Mouse (Mus musculus): ENCODE measurements around the gene Krtcap3.

The Krtcap3 gene

DNA sequence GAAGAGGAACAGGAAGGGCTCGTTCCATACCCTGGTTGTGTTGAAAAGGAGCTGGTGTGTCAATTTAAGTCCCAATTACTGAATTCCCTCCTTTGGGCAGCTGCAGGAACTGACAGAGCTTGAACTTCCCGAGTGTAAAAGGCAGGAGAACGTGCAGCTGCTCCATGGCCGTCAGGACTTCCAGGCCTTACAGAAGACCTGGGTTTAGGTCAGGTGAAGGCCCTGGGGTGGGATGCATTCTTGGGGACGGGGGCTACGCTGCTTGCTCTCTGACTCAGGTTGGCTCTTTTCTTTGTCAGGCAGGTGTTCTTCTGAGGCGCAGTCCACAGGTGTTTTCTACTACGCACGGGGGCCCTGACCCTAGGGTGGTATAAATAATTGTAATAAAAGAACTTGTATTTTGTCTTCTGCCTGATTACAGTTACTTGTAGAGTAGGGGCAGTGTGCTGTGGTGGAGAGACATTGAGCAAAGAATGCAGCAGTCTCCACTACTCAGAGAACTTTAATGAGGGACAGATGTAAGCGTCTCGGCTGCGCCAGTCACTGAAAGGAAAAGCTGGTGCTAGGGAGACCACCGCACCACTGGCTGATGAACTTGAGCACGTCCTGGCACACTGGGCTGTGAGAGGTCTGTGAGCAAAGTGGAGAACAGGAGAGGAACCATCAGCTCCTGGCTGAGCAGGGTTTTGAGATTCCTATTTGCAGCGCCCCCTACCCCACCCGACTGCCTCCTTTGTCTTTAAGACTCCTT lies 1.5 kb downstream of the Krtcap3 start:
- ATAC-seq (ENCODE audit: low TSS enrichment): no peak

DNA sequence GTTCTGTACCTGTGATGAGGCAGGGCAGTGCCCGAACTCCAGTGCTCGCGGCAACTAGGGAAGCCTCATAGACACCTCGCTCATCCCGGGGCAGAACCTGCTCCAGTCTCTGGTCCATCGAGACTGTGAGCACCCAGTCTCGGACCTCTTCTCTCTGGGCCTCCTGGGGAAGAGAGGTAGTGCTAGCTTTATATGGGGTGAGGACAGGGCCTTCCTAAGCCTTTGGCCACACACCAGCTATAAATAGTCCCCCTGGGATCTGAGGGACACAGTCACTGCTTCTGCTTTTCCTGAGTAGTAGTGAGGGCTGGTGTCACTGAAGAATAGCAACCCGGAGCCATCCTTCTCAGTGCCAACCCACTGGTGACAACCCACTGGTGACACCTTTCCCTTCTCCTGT lies 2.3 kb downstream of the Krtcap3 start:
- no peak for ATAC-seq (ENCODE audit: low TSS enrichment)

DNA sequence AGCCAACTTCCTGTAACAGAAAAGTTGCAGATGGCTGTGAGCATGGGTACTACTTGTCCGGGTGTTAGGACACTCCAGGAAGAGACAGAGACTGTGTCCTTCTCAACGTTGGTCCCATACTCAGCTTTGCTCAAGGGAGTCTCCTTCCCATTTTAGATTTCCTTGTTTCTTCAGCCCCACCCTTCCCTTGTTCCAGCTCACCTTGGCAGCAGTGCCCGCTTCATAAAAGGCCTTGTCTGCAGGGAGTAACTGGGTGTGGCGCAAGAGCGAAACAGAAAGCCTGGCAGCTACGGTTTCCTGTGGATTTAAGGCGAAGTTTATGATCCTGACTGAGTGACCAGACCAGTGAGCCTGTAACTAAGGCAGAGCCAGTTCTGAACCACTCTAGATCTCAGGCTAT lies 3.0 kb downstream of the Krtcap3 start:
- no peak for ATAC-seq (ENCODE audit: low TSS enrichment)

DNA sequence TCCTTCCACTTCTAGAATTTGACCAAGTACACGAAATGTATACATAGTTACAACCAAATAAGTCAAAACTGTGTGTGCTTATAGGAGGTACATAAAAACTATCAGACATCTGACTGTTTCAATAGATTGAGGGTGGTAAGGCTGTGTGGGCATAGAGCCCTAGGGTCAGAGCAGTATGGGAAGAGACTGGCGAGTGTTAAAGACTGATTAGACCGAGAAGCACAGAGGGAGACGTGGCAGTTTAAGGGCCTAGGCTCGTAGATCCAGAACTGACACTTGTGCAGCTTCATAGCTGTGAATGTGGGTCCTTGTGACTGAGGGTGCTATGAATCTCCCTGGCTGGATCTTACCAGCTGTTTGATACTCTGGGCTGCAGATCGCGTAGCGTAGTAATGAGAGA lies 3.4 kb downstream of the Krtcap3 start:
- ATAC-seq (ENCODE audit: low TSS enrichment): no peak

DNA sequence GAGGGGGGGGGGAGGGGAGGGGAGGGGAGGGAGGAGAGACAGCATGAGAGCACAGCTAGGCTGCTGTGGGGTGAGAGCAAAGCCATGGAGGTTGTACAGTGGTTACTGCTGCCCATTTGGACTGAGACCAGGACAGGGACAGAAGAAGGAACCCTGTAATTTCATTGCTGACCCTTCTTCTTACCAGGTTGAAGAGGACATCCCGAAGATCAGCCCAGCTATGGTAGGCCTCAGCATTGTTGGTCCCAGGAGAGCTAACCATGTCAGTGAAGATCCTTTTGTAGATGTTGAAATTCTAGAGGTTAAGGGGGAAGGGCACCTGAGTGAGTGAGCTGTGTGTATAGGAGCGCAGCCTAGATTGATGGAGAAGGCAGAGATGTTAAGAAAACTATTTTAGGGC lies 3.9 kb downstream of the Krtcap3 start:
- no peak for ATAC-seq (ENCODE audit: low TSS enrichment)

DNA sequence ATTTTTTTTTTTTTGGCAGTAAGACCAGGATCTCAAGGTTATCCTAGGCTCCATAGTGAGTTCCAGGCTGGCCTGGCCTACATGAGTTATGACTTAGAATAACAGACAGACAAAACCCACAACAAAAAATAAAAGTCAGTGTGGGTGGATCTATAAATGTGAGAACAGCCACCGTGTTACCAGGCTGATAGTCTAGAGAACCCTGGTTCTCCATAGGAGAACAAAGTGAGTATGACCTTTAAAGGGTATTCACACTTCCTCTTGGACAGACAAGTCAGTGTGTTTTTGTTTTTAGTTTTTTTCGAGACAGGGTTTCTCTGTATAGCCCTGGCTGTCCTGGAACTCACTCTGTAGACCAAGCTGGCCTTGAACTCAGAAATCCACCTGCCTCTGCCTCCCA lies 4.5 kb downstream of the Krtcap3 start:
- ATAC-seq (ENCODE audit: low TSS enrichment): no peak

DNA sequence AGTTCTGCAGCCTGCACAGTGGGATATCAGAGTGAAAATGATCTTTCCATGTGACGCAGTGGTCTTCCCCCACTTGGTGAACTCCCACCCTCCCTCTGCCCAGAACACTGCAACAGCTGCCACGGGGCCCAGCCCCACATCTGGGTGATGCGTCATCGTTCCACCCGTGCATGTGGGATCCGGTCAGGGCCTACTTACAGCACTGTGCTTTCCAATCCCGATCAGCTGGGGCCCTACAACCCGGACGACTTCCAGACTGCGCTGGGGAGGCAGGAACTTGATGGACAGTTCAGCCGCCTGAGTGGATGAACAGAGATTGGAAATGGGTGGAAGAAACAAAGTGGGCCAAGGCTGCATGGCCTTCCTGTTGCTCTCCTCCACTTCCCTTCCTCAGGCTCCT lies 6.1 kb downstream of the Krtcap3 start:
- no peak for ATAC-seq (ENCODE audit: low TSS enrichment)

DNA sequence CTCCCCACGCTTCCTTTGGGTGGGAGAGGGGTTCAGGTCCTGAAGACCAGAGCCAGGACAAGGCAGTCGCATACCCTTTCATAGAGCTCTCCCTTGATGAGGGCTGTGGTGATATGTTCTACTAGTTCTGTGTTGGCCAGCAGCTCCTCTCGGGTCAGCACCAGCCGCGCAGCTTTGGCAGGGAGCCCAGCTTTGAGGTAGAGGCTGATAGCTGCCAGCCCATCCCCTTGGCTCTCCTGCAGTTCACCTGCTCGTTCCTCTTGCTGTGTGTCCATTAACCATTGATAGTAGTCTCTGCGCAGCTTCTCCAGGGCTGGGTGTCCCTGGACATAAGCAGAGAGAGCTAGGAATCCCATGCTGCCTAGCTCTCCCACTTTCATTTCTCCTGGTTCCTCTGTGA lies 14.6 kb downstream of the Krtcap3 start:
- ATAC-seq (ENCODE audit: low TSS enrichment): no peak

DNA sequence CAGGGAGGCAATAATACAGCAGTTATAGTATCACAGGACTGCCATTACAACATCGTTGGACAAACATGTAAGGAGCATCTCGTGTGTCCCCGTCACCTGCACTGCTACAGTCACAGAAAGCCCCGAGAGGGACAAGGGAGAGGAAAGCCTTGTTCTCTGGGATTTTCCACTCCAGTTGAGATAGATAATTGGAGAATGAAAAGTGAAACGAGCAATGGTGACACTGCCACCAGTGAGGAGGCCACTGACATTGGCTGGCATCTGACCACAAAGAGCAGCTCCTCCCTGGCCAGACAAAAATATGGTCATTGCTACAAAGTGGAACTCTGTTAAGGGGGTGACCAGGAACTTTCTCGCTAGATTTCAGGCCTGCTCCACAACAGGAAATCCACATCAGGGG lies 16.2 kb downstream of the Krtcap3 start:
- no peak for ATAC-seq (ENCODE audit: low TSS enrichment)

DNA sequence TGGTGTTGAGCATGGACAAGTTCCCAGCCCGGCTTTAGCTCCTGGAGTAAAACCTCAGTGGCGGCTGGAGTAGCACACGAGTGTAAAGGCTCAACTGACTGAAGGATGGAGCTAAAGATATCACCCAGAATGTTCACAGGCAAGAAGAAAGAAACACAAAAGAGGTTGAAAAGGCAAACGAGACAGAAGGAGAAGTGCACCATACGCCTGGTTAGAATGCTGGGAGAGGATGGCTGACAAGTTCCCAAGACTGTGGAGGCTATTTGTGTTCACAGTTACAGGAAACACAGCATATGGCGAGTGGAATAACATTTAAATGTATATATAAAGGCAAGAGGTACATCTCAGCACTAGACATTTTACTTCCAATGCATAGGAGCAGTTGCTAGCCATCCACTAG lies 21.5 kb downstream of the Krtcap3 start:
- peak; percentile 89 for ATAC-seq (ENCODE audit: low TSS enrichment)

DNA sequence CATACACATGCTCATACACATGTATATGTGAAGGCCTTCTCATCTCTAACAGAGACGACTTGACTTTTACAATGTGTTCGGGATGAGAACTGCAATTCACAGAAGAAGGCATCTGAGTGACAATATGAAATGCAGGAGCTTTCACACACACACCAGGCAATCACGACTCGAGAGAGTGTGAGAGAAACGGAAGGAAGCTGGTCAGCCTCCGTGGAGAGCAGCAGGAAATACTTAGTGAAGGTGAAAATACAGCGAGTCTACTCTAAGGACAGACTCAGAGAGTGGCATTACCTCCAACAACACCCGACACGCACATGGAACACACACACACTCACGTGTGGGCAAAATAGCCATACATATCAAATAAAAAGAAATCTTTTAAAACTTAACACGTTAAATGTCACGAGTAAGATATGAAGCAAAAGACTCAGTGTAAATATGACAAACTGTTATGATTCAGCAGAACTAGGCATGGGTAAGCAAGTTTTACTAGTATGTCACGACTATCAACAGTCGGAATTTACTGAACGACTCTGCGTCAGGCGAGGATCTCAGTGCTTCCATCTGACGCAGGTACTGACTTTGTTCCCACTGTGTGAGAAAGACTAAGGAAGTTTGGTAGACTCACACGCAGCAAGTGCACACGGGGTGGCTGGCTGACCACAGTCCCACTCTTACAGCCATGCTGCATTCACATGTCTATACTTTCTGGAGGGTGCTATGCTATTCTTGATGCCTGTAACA lies 27.9 kb downstream of the Krtcap3 start:
- no peak for ATAC-seq (ENCODE audit: low TSS enrichment)

DNA sequence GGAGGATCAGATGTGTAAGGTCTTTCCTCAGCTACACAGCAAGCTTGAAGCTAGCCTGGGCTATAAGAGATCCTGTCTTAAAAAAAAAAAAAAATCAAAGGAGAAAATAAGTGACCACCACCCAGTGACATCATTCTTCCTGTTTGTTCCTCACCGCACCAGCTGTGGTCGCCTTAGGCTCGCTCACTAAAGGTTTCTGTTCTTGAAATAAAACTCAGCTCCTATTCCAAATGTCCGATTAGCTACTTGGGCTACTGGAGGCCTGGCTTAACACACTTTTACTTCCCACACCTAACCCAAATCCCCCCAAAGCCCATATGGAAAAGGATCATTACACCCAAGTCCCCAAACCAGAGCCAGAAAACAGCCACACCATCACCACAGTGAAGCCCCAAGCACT lies 36.7 kb downstream of the Krtcap3 start:
- no peak for ATAC-seq (ENCODE audit: low TSS enrichment)

DNA sequence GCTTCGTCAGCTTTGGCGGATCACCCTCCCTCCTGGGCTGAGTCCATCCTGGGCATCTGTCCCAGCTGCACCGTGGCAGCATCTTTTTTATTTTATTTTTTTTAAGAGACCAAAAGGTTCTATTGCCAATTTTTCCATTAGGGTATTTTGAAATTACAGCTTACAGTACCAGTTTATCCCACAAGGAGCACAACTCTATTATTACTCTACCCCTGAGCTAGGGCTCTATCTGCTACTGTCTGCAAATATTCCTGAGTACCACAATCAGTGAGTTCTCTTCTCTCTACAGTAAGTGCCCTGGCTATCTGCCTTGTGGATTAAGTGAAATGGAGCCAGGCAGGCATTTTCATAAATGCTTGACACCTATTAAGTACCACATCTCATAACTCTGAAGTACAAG lies 37.2 kb downstream of the Krtcap3 start:
- no peak for ATAC-seq (ENCODE audit: low TSS enrichment)

DNA sequence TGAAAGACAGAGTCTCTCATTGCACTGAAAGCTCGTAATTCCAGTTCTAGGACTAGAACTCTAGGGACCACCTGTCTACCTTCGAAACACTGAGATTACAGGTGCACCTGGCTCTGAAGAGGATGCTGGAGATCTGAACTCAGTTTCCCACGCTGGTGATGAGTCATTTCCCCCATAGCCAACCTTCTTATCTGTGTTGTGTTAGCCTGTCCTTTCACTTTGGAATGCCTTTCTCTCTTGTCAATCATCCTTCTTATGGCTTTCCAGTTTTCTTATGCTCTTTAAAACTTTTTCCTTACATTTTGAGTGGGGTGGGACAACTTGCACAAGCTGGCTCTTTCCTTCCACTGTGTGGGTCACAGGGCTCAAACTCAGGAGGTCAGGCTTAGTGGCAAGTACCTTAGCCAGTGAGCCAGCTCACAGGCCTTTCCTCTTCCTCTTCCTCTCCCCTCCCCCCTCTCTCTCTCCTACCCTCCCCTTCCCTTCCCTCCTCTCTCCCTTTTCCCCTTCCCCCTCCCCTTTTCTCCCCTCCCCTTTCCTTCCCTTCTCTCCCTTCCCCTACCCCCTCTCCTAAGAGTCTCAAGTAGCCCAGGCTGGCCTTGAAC lies 38.2 kb downstream of the Krtcap3 start:
- no peak for ATAC-seq (ENCODE audit: low TSS enrichment)

DNA sequence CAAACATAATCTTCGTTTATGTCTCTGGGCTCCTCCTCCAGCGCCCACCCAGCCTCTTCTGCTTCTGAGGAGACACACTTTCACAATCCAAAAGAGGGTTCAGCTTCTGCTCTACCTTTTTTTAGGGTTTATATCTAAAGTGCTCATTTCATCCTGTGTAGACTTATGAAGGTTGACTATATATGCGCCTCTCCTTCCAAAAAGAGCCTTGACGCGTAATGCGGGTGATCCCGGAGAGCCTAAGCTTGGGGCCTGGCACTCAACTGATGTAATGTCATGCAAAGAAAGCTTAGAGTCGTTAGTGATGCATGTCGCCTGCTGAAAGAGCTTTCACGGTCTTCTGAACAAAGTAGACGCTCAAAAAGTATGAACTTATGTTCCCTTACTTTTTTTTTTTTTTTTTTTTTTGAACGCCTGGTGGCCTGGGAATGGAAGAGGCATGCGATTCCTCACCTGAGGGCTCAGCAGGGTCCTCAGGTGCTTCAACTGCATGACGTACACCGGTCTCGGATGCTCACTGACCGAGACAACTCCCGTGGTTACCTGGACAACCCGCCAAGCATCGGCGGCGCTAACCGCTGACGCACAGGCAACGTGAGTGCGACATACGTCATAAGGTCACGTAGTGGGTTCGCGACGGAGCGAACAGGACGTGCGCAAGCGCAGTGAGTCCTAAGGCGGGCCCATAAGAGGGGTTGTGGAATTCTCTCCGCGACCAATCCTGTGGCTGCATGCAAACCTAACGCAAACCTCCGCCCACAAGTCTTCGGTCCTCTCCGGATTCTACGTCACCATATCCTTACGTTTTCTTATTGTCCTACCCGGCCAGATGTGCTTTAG lies 39.2 kb downstream of the Krtcap3 start, which contains the start of gene Ift172:
TSS of gene Ift172 (minus strand) at position 596 of the 840 bp plus-strand sequence.
- ATAC-seq (ENCODE audit: low TSS enrichment): peak; percentile 88

DNA sequence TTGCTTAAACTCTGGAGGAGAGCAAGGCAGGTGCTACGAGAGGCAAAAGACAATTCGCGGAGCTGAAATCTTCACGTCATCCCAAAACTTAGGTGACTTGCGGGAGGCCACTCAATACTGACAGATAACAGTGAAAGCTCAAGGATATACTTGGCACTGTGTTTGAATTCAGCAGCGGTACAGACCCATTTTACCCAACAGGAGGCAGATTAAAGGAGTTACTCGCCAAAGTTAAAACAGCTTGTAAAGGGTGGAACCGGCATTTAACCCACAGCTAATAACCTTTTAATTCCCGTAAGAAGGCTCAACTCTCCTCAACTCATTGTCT lies 39.8 kb downstream of the Krtcap3 start:
- no peak; the same call in 1 of the 2 replicates for ATAC-seq (ENCODE audit: low TSS enrichment)

DNA sequence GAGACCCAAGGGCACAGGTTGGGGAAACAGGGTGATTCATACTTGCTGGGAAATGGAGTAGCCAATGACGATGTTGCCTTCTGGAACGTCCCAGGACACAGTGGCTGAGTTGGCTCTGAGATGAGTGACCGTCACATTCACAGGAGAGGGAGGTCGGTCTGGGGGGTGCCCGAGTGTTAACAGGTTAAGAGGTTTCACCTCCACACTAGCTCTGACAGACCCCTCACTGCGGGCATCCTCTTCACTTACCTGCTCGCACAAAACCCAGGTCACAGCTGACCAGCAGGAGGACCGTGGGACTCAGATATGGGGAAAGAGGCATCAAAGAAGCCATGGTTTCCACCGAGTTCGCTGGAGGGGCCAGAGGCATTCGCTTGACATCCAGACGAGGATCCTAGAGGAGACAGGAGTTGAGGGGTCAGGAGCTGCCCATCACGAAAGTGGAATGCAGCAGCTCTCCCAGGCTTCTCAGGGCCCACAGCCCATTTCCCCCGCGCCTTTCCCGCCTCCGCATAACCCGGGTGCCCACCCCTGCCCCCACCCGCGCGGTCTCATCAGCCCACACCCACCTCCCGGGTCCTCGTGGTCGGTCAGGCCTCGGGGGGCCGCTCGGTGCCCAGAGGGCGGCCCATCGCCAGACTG lies 43.6 kb downstream of the Krtcap3 start:
- ATAC-seq (ENCODE audit: low TSS enrichment): no peak

DNA sequence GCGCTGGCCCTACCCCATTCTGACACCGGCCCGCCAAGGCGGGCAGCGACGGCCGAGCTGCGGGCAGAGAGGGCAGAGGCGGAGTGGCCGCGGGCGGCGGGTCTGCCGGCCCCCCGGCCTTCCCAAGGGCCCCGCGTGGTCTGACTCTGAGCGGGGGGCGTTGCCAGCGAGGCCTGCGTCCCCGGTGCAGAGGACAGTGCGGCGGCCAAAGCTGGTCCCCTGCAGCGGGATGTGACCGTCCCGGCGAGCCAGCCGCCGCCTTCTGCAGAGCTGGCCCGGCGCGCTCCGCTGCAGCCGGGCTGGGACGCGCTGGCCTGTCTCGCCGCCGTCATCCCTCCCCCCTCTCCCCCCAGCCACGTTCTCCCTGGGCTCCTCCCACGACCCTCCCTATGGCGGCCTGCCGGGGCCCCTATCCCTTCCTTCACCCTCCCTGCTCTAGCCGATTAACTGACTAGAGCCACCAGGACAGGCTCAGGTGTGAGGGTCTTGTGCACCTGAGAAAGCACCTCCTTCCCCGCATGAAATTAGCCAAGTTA lies 44.2 kb downstream of the Krtcap3 start, which contains the start of gene Fndc4:
TSS of gene Fndc4 (minus strand) at position 475 of the 536 bp plus-strand sequence.
- ATAC-seq (ENCODE audit: low TSS enrichment): peak; percentile 55; the same call in 1 of the 2 replicates

DNA sequence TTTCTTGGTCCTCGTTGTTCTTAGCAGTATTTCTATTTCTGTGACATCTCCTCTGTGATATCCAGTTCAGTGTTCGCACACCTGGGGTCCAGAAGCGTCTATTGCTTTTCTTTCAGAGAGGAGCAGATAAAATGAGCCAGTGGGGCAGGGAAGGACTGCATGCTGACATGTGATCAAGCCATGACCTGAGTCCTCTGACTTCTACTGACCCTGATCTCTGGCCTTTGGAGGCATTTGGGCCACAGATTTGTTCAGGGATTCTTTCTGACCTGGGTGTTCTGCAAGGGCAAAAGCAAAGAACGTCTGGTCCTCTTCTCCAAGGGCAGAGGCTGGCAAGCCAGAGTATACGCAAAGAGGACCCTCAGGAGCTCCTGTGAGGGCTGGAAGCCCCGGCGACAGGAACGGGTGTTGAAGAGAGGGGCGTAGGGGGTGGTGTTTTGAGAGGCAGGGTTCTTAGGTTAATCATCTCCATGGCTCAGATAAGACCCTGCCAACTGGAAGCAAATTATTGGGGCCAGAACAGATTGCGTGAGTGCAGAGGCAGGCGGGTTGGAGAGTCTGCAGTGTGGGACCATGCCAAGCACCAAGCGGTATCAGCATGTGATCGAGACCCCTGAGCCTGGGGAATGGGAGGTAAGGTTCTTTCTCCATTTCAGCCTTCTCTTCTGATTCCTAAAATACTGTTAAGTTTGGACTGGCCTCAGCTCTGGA lies 45.7 kb downstream of the Krtcap3 start, which contains the start of gene Gckr:
TSS of gene Gckr (plus strand) at position 397 of the 711 bp plus-strand sequence.
- ATAC-seq (ENCODE audit: low TSS enrichment): no peak

DNA sequence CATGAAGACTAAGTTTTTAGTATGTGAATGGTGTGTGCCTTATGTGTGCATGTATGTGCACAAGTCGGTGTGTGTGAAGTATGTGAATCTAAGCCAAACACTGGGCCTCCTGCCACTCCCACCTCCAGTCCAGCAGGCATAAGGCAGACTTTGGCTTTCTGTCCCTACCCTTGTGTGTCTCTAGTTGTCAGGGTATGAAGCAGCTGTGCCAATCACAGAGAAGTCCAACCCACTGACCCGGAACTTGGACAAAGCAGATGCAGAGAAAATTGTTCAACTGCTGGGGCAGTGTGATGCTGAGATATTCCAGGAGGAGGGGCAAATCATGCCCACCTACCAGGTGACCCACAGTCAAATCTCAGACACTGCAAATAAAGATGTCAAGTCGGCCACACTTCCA lies 46.5 kb downstream of the Krtcap3 start:
- no peak for ATAC-seq (ENCODE audit: low TSS enrichment)

DNA sequence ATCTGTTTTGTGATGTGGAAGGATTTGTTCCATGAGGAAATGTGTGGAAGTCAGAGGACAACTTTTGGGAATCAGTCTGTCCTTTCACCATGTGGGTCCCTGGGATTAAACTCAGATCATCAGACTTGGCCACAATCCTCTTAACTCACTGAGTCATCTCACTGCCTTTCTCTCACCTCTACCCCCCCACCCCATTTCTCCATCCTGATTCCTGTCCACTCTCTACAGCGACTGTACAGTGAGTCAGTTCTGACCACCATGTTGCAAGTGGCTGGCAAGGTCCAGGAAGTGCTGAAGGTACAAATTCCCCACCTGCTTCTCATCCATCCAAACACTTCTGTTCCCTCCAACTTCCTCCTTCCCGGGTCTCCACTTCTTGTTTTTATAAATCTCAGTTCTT lies 47.0 kb downstream of the Krtcap3 start:
- no peak for ATAC-seq (ENCODE audit: low TSS enrichment)

Data from frontal cortex, adult (tissue).